Mouse (Mus musculus): ENCODE data around the gene Rassf5. TPM values are rescaled to one million over a fixed set of nuclear protein-coding genes. Genes with fewer than 3 reads are reported as not detected.
A peak's percentile ranks its signal among the peaks of the same experiment; 100 is the strongest.
"Not testable (repeated sequence)": the region's sequence is repeated elsewhere in the genome, so short reads cannot be mapped to it uniquely, and the experiment has no call there.

Rassf5 gene
- total RNA-seq, 2 experiments from 2014 or later: 25.1 to 25.8 TPM

DNA sequence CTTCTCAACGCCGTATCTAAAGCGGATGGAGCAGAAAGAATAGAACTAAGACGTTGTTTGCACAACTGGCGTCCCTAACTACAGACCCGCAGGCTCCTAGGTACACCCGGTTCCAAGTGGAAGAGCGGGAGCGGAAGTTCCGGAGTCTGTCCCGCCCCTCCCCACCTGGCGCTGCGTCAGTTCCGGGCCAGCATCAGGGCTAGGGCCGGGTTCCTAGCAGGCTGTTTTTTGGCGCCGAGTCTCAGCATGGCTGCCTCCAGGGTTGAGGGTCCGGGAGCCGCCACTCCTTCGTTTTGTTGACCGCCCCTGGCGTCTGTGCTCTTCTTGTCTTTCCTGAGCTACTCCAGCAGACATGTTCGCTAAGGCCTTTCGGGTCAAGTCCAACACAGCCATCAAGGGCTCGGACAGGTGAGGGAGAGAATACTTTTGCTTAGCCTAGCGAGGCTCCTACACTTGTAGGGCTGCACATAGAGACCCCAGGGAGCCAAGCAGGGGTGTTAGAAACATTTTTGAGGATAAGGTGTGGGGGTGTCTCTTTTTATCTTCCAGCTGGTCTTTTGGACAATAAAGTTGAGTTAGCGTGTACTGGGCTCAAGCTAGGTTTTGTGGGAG lies 91.9 kb downstream of the Rassf5 start, which contains the start of gene Eif2d:
Eif2d (plus strand) TSS at position 164 of the 612 bp plus-strand sequence.
- peak; percentile 81 to 88 for DNase-seq (ENCODE audit: low spot score in 2 of 2)
- intact Hi-C loops (cut with DNase I): loop anchor here (2.0 to 5.0 kb wide), 2 partner anchors 14 to 36 kb away; partner anchors contain the start of gene Dyrk3

DNA sequence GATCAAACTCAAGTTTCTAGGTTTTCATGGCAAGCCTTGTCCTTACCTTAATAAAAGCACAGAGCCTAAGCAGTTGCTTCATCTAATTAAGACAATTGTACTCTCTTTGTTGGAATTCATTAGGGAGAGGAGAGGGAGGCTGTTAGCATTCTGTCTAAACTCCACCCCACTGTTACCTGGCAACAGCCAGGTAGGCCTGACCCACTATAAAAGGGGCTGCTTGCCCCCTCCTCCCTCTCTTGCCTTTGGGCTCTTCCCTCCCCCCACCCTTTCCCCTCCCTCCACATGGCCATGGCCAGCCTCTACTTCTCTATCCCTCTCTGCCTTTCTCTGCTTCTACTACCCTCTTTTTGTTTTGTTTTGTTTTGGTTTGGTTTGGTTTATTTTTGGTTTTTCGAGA lies 95.6 kb downstream of the Rassf5 start:
- DNase-seq (ENCODE audit: low spot score in 2 of 2): no peak

DNA sequence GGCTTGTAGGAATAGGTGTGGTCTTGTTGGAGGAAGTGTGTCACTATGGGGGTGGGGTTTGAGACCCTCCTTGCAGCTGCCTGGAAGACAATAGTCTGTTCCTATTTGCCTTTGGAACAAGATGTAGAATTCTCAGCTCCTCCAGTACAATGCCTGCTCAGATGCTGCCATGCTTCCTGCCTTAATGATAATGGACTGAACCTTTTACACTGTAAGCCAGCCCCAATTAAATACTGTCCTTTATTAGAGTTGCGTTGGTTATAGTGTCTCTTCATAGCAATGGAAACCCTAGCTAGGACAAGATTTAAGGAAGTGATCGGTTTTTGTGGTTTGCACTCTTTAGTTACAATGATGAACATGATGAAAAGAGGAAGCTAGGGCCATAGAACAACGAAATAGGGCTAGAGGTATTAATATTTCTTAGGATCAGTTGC lies 98.9 kb downstream of the Rassf5 start:
- intact Hi-C loops (cut with DNase I): no loop called here
- DNase-seq (ENCODE audit: low spot score in 2 of 2): no peak

More for the DNA sequence above, 95.6 kb downstream of the Rassf5 start:
- intact Hi-C loops (cut with DNase I): no loop called here

DNA sequence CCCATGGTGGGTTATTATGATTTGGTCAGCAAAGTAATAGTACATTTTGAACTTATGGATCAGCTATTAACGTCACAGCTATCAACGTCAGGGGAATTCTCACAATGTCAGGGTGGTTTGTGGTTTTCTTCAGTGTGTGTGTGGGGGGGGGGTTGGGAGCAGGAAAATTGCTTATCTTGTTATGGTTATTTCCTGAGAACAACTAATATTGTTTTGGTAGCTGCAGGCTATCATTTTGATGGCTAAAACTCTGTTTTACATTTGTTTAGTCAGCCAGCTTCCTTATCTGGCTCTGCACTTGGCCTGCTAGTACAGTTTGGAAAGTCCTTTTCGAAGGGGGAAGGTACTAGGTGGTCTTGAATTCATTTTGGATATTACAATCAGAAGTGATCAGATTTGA lies 99.8 kb downstream of the Rassf5 start:
- intact Hi-C loops (cut with DNase I); DNase-seq (ENCODE audit: low spot score in 2 of 2): not testable (repeated sequence)

DNA sequence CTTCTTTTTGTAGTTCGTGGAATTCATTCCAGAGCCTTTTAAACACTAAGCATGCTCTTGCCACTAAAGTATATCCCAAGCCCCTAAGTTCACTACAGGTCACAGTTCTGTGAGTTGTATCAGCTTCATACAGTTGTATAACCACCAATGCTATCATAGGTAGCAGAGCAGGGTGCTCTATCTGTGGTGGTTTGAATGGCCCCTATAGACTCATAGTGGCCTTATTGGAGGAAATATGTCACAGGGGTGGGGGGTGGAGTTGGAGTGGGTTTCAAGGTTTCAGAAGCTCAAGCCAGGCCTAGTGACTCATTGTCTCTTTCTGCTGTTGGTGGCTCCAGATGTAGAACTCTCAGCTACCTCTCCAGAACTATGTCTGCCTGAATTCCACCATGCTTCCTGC lies 102.6 kb downstream of the Rassf5 start:
- intact Hi-C loops (cut with DNase I): no loop called here
- no peak for DNase-seq (ENCODE audit: low spot score in 2 of 2)

DNA sequence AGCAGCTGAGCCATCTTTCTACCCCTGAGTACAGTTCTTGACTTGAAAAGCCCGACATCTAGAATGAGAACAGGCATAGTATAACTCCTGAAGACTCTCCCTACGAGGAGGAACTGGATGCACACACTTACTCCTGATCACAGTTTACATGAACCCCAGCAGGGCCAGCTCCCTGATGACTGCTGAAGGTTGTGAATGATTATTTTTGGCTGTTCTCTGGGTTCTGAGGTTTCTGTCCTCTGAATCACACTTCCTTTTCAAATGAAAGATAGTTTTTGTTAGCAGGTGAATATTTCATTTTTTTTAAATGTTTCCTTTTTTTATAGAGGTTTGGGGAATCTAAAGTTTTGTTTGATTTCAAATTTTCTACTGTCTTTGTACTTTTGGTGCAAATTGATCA lies 103.6 kb downstream of the Rassf5 start:
- no peak for DNase-seq (ENCODE audit: low spot score in 2 of 2)
- intact Hi-C loops (cut with DNase I): no loop called here

DNA sequence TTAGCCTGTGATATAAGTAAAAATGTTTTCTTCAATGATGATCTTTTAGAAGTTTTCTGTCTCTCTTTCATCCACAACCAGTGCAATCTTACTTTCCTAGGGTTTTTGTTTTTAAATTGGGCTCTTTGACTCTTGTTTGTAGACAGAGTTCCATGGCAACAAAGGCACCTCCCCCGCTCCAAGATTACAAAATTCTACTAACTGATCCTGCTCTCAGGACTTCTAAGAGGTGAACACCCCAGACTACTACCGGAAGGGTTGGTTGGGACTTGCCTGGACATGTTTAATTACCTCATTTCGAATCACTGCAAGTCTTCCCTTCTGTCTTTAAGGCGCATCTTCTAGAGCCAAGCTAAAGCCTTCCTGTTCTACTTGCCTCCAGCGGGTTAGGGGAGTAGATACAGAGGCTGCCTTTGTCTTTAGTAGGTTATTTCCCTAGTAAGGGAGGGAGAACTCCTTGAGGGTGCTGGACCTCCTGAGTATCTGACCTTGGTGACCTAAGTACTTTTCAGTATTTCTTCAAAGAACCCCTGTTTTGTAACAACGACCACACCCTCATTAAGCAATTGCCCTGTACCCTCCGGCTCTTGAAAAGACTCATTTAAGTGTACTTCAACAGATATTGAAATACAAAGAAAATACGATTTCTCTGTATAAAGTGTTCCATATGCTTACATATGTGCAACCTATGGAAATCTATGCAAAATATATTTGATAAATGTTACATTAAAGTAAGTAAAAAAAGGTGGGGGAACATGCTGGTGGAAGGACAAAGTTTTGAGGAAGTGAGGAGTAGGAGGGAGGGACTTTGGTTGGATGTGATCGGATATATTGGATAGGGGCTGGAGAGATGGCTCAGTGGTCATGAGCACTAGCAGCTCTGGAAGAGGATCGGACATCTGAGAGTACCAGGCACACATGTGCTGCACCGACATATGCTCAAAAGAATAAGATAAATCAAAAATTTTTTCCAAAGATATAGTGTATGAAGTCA lies 105.7 kb downstream of the Rassf5 start:
- DNase-seq (ENCODE audit: low spot score in 2 of 2): no peak
- intact Hi-C loops (cut with DNase I): loop anchor here (2.0 kb wide), 1 partner anchor 13 kb away; the partner anchor contains the start of gene Eif2d

DNA sequence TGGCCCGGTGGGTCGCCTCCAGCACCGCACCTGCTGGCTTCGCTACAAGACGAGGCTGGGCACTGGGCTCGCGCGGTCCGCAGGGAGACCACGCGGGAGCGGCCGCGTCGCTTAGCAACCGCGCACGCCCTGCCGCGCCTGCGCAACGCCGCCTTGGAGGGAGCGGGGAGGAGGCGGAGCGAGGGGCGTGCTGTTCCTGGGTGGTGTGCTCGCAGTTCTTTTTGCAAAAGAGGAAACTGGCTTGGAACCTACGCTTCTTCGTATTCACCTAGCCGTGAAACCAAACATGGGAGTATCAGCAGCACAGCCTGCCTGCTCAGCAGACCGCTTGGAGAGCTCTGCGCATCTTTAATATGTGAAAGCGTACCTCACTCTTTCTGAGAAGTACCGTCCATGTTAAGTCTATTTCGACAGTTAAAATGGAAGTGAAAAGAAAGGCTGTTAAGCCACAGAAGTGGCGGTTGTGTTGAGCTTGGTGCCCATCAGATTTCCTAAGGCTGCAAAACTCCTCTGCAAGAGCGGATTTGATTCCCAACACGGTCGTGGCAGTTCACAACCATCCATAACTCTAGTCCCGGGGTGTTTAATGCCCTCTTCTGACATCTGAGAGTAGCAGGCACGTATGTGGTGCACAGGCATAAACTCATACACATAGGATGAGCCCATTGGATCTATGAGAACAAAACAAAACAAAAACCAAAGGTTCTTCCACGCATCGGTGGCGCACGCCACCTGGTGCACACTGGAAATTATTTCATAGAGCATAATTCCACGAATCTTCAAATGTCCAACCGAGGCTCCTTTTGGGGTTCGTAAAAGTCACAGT lies 106.7 kb downstream of the Rassf5 start, which contains the start of gene Dyrk3:
Dyrk3 (minus strand) TSS at position 150 of the 826 bp plus-strand sequence.
- peak; percentile 91 for DNase-seq (ENCODE audit: low spot score in 2 of 2)
- intact Hi-C loops (cut with DNase I): loop anchor here (2.0 kb wide), 1 partner anchor 14 kb away; the partner anchor contains the start of gene Eif2d

DNA sequence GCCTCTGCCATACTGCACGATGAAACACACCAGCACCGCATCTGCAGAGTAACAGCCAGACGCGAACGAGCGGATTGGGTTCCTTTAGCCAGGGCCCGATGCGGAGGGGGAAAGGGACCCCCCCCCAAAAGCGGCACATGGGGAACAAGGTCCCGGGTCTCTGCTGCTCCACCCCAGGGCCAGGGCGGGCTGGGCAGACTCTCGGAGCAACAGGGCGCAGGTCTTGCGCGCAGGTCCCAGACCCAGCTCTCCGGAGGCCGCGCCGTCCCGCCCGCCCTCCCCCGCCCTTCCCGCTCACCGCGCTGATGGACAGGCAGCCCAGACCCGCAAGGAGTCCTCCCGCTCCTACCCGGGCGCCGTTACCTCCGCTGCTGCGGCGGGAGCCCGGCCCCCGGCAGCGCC lies 107.3 kb downstream of the Rassf5 start:
- no peak for DNase-seq (ENCODE audit: low spot score in 2 of 2)

DNA sequence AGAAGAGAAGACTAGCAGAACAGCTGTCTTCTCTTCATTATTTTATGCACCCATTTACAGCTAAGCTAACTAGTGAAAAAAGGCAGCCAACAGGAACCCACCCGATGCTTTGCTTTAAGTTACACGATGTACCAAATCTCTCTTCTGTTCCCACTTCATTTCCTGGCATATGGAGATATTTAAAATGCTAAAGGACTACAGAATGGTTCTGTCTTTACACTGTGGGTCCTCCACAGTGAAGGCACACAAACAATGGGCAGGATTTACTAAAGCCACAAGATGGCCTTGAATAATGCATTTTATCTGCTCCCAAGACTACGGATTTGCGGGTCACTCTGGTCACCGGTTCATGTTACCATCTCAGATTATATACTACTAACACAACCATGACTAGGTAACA lies 107.9 kb downstream of the Rassf5 start:
- peak in 1 of 2 experiments; percentile 53 for DNase-seq (ENCODE audit: low spot score in 2 of 2)
- intact Hi-C loops (cut with DNase I): no loop called here

More for the DNA sequence above, 107.3 kb downstream of the Rassf5 start:
- intact Hi-C loops (cut with DNase I): loop anchor here (2.0 kb wide), 1 partner anchor 15 kb away; the partner anchor contains the start of gene Eif2d

DNA sequence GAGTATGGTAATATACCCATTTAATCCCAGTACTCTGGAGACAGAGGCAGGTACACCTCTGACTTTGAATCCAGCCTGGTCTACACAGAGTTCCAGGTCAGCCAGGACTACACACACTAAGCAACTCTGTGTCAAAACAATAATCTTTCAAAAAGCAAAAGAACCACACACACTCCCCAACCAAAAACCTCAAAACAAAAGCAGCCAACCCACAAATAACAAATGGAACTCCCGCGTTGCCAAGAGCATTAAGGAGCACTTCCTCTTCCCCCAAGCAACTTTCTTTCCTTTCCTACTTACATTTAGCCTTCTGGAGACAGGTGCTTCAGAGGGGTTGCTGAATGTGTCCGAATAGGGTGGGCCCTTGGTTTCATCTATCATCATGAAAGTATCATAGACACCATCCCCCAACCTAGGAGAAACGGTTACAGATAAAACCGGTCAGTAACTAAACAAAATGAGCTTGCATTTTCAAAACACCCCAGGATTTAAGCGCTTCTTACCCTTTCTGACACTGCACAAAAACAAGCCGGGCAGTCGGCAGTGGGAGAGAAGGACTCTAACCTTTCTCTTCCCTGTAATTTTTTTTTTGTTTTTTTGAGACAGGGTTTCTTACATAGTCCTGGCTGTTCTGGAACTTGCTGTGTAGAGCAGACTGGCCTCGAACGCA lies 109.0 kb downstream of the Rassf5 start:
- intact Hi-C loops (cut with DNase I): no loop called here
- DNase-seq (ENCODE audit: low spot score in 2 of 2): no peak

DNA sequence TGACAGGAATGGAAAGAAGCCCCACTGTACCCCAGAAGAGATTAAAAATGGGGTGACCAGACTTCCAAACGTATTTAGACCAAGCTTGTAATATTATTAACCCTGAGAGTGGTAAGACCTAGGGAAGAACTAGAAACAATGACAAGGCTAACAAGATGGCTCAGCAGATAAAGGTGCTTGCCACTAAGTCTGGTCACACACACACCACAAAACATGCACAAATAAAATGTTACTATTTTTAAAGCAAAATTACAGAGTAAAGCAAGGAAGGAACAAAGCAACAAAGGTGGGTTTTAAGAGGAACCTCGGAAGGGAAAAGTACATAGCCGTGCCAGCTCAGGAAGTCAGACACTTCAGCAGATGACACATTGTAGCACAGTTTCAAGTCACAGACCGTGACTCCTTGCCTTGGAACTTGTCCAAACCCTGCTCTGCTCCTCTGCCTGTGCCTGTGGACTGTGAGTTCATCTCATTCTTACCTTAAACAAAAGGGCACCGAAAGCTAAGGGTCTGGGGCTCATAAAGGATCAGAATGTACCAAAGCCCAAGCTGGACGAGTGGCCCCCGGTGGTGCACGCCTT lies 110.0 kb downstream of the Rassf5 start:
- DNase-seq (ENCODE audit: low spot score in 2 of 2): no peak
- intact Hi-C loops (cut with DNase I): no loop called here

DNA sequence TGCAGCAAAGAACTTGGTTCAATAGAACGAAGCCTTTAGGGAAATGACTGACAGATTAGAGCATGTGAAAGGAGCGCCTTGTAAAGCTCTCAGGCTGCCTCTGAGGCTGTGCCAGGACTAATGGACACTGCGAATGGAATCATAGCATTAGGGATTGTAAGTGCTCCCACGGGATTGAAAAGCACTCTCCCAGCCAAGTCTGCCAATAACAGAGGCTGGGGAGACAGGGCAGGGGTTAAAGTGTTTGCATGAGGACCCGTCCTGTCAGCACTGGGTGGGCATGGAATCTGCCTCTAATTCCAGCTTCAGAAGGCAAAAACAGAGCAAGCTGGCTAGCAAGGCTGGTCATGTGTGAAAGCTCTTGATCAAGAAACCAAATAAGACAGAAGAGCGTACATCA lies 110.8 kb downstream of the Rassf5 start:
- no peak for DNase-seq (ENCODE audit: low spot score in 2 of 2)

More for the DNA sequence above, 110.8 kb downstream of the Rassf5 start:
- intact Hi-C loops (cut with DNase I): no loop called here

Other genes starting within 250 kb of the Rassf5 start
- not detected for gene Il10, start 225.4 kb downstream of the Rassf5 start, total RNA-seq (2021)
- gene Mapkapk2, start 147.4 kb downstream of the Rassf5 start, total RNA-seq (2021): 10 to 100 TPM; 25.1 to 26.0 TPM
- 10 to 100 TPM in 1 of 2 experiments, 1 to 10 TPM in 1; 9.3 to 19.0 TPM for gene Dyrk3, start 106.9 kb downstream of the Rassf5 start, total RNA-seq (2021)
- 10 to 100 TPM; 35.4 to 39.6 TPM for gene Eif2d, start 92.1 kb downstream of the Rassf5 start, total RNA-seq (2021)
- gene Ikbke, start 34.3 kb upstream of the Rassf5 start, total RNA-seq (2021): 1 to 10 TPM; 1.5 TPM

All from left cerebral cortex, postnatal 14 days (tissue).